Mouse (Mus musculus) CH12.LX (cell line): ENCODE data around the gene Ebf3. TPM values are rescaled to one million over a fixed set of nuclear protein-coding genes. Genes with fewer than 3 reads are reported as not detected.

Experiments used
- DNase-seq: peaks from one replicate; pipeline ENCODE4 v3.0.0-alpha.2; 2013; ENCODE audit errors: extremely low read depth
- H3K27ac ChIP-seq: 2 replicates; pipeline ENCODE4 v1.5.1; 2012; ENCODE audit warnings: low read depth, mild to moderate bottlenecking, control low read depth, moderate library complexity; ENCODE audit not compliant: insufficient read depth
- H3K27me3 ChIP-seq: replicated peaks from 2 replicates; pipeline ENCODE3; 2012; ENCODE audit warnings: inconsistent platforms
- H3K36me3 ChIP-seq, 2 experiments: replicated peaks in 1 of 2; 2 replicates each; pipeline versions ENCODE3 to v1.6.1; 2012; ENCODE audit warnings: inconsistent platforms in 1 of 2, low read length in 1 of 2, mild to moderate bottlenecking in 1 of 2, mixed read lengths in 1 of 2, moderate library complexity in 1 of 2; ENCODE audit not compliant: control insufficient read depth in 1 of 2, insufficient read depth in 1 of 2
- H3K4me1 ChIP-seq, 2 experiments: 2 replicates each; pipeline ENCODE4 v1.6.1; 2012; ENCODE audit warnings: inconsistent platforms in 1 of 2, moderate library complexity in 1 of 2; ENCODE audit not compliant: insufficient read depth in 2 of 2, control insufficient read depth in 1 of 2
- H3K4me2 ChIP-seq: 2 replicates; pipeline ENCODE4 v1.6.1; 2012; ENCODE audit warnings: low read depth, mild to moderate bottlenecking, control low read depth; ENCODE audit not compliant: poor library complexity, insufficient read depth, severe bottlenecking
- H3K4me3 ChIP-seq, 3 experiments: fragments of 150-350 bp in 1 of 3; sonication (generic) in 1 of 3; replicated peaks in 1 of 3; 2 replicates each; pipeline versions ENCODE3 to v1.5.1; 2011 to 2012; ENCODE audit warnings: low read depth in 2 of 3, low read length in 2 of 3, mild to moderate bottlenecking in 2 of 3, moderate library complexity in 2 of 3, control low read depth in 1 of 3, improper control_type of control experiment in 1 of 3, inconsistent platforms in 1 of 3, mixed read lengths in 1 of 3; ENCODE audit not compliant: poor library complexity in 1 of 3
- H3K79me2 ChIP-seq: replicated peaks from 2 replicates; pipeline ENCODE4 v1.6.1; 2012; ENCODE audit warnings: mild to moderate bottlenecking, moderate library complexity; ENCODE audit not compliant: control insufficient read depth, poor library complexity, insufficient read depth, severe bottlenecking; ENCODE audit errors: extremely low read depth
- H3K9ac ChIP-seq: 2 replicates; pipeline ENCODE4 v1.6.1; 2012; ENCODE audit warnings: low read depth, mild to moderate bottlenecking, control low read depth, moderate library complexity; ENCODE audit not compliant: insufficient read depth
- H3K9me3 ChIP-seq: replicated peaks from 2 replicates; pipeline ENCODE3; 2012; ENCODE audit warnings: low read length, inconsistent platforms, mixed read lengths
- BHLHE40 ChIP-seq: IDR thresholded peaks from 2 replicates; pipeline ENCODE4 v1.6.1; 2011; ENCODE audit warnings: mild to moderate bottlenecking, low read depth, low read length, improper control_type of control experiment
- CHD1 ChIP-seq: IDR thresholded peaks from 2 replicates; pipeline ENCODE4 v1.6.1; 2012; ENCODE audit warnings: low read depth, low read length, improper control_type of control experiment, inconsistent platforms
- CHD2 ChIP-seq: IDR thresholded peaks from 2 replicates; pipeline ENCODE4 v1.6.1; 2011; ENCODE audit warnings: low read length, improper control_type of control experiment
- CTCF ChIP-seq, 2 experiments: IDR thresholded peaks in 1 of 2; conservative IDR thresholded peaks in 1 of 2; 2 replicates each; pipeline ENCODE4 v1.5.1; 2011 to 2012; ENCODE audit warnings: low read depth in 2 of 2, low read length in 2 of 2, improper control_type of control experiment in 1 of 2, inconsistent platforms in 1 of 2, mild to moderate bottlenecking in 1 of 2, moderate library complexity in 1 of 2
- E2F4 ChIP-seq: IDR thresholded peaks from 2 replicates; pipeline ENCODE4 v1.6.1; 2011; ENCODE audit warnings: low read depth, low read length, improper control_type of control experiment; ENCODE audit not compliant: insufficient replicate concordance
- ELF1 ChIP-seq: IDR thresholded peaks from 2 replicates; pipeline ENCODE4 v1.6.1; 2014; ENCODE audit warnings: low read depth, mild to moderate bottlenecking, inconsistent platforms, low read length, improper control_type of control experiment
- EP300 ChIP-seq: IDR thresholded peaks from 2 replicates; pipeline ENCODE4 v1.6.1; 2011; ENCODE audit warnings: low read length, improper control_type of control experiment
- ETS1 ChIP-seq: conservative IDR thresholded peaks from 2 replicates; pipeline ENCODE4 v1.6.1; 2012; ENCODE audit warnings: low read depth, mild to moderate bottlenecking, inconsistent platforms, low read length, improper control_type of control experiment, moderate library complexity
- GABPA ChIP-seq: IDR thresholded peaks from 2 replicates; pipeline ENCODE4 v1.6.1; 2012; ENCODE audit warnings: low read depth, low read length, improper control_type of control experiment, inconsistent platforms; ENCODE audit not compliant: insufficient replicate concordance
- HCFC1 ChIP-seq: IDR thresholded peaks from 2 replicates; pipeline ENCODE4 v1.6.1; 2012; ENCODE audit warnings: low read depth, mild to moderate bottlenecking, inconsistent platforms, low read length, improper control_type of control experiment
- IRF4 ChIP-seq: IDR thresholded peaks from 2 replicates; pipeline ENCODE4 v1.6.1; 2014; ENCODE audit warnings: low read depth, mild to moderate bottlenecking, inconsistent platforms, low read length, improper control_type of control experiment
- JUN ChIP-seq: IDR thresholded peaks from 2 replicates; pipeline ENCODE4 v1.6.1; 2011; ENCODE audit warnings: low read depth, mild to moderate bottlenecking, low read length, improper control_type of control experiment, moderate library complexity; ENCODE audit not compliant: insufficient read depth
- JUND ChIP-seq: conservative IDR thresholded peaks from 2 replicates; pipeline ENCODE4 v1.6.1; 2011; ENCODE audit warnings: low read depth, low read length, improper control_type of control experiment
- KAT2A ChIP-seq: IDR thresholded peaks from 2 replicates; pipeline ENCODE4 v1.6.1; 2012; ENCODE audit warnings: low read length, improper control_type of control experiment, inconsistent platforms; ENCODE audit not compliant: insufficient replicate concordance
- MAFK ChIP-seq: IDR thresholded peaks from 2 replicates; pipeline ENCODE4 v1.6.1; 2011; ENCODE audit warnings: low read length, improper control_type of control experiment; ENCODE audit not compliant: insufficient replicate concordance
- MAX ChIP-seq: IDR thresholded peaks from 2 replicates; pipeline ENCODE4 v1.6.1; 2011; ENCODE audit warnings: low read length, improper control_type of control experiment
- MAZ ChIP-seq: IDR thresholded peaks from 2 replicates; pipeline ENCODE4 v1.6.1; 2012; ENCODE audit warnings: low read depth, mild to moderate bottlenecking, inconsistent platforms, low read length, improper control_type of control experiment, moderate library complexity
- MEF2A ChIP-seq: IDR thresholded peaks from 2 replicates; pipeline ENCODE4 v1.6.1; 2014; ENCODE audit warnings: low read depth, mild to moderate bottlenecking, inconsistent platforms, low read length, improper control_type of control experiment, borderline replicate concordance
- MXI1 ChIP-seq: IDR thresholded peaks from 2 replicates; pipeline ENCODE4 v1.6.1; 2011; ENCODE audit warnings: mild to moderate bottlenecking, low read depth, low read length, improper control_type of control experiment
- MYC ChIP-seq: IDR thresholded peaks from 2 replicates; pipeline ENCODE4 v1.6.1; 2011; ENCODE audit warnings: low read depth, mild to moderate bottlenecking, improper control_type of control experiment, low read length
- NELFE ChIP-seq: IDR thresholded peaks from 2 replicates; pipeline ENCODE4 v1.6.1; 2011; ENCODE audit warnings: low read depth, low read length, improper control_type of control experiment
- PAX5 ChIP-seq: IDR thresholded peaks from 2 replicates; pipeline ENCODE4 v1.6.1; 2012; ENCODE audit warnings: low read length, inconsistent platforms, mixed read lengths
- POLR2AphosphoS2 ChIP-seq: IDR thresholded peaks from 2 replicates; pipeline ENCODE4 v1.6.1; 2011; ENCODE audit warnings: low read depth, low read length, improper control_type of control experiment
- RCOR1 ChIP-seq: conservative IDR thresholded peaks from 2 replicates; pipeline ENCODE4 v1.6.1; 2012; ENCODE audit warnings: low read depth, mild to moderate bottlenecking, inconsistent platforms, low read length, improper control_type of control experiment
- SIN3A ChIP-seq: IDR thresholded peaks from 2 replicates; pipeline ENCODE4 v1.6.1; 2012; ENCODE audit warnings: low read length, improper control_type of control experiment, inconsistent platforms
- SMC3 ChIP-seq: IDR thresholded peaks from 2 replicates; pipeline ENCODE4 v1.6.1; 2011; ENCODE audit warnings: low read depth, low read length, improper control_type of control experiment
- TCF12 ChIP-seq: IDR thresholded peaks from 2 replicates; pipeline ENCODE4 v1.6.1; 2014; ENCODE audit warnings: low read depth, mild to moderate bottlenecking, inconsistent platforms, low read length, improper control_type of control experiment
- USF1 ChIP-seq: IDR thresholded peaks from 2 replicates; pipeline ENCODE4 v1.6.1; 2014; ENCODE audit warnings: low read depth, mild to moderate bottlenecking, inconsistent platforms, low read length, improper control_type of control experiment
- USF2 ChIP-seq: conservative IDR thresholded peaks from 2 replicates; pipeline ENCODE4 v1.6.1; 2011; ENCODE audit warnings: low read depth, low read length, improper control_type of control experiment
- ZC3H11A ChIP-seq: IDR thresholded peaks from 2 replicates; pipeline ENCODE4 v1.6.1; 2012; ENCODE audit warnings: low read depth, mild to moderate bottlenecking, inconsistent platforms, low read length, improper control_type of control experiment
- ZNF384 ChIP-seq: IDR thresholded peaks from 2 replicates; pipeline ENCODE4 v1.6.1; 2012; ENCODE audit warnings: low read depth, low read length, improper control_type of control experiment, inconsistent platforms
- dilution Hi-C: fragments of 300-500 bp; cut with MboI; formaldehyde crosslinking; loops from 2 replicates; pipeline ENCODE4 v1.14.3; 2020; ENCODE audit warnings: low sequenced_read_pairs; ENCODE audit not compliant: extremely low pct_unique_long_range_greater_than_20kb, extremely low pct_ligation_motif_present
- in situ Hi-C: fragments of 300-500 bp; cut with MboI; formaldehyde crosslinking; loops from 3 replicates; pipeline ENCODE4 v1.14.3; 2019; ENCODE audit warnings: low sequenced_read_pairs, low pct_ligation_motif_present, low pct_unique_long_range_greater_than_20kb, mixed read lengths
- polyA plus RNA-seq: library from polyadenylated mRNA; unstranded; fragments of >175 nt; gene quantifications from 2 replicates; pipeline ENCODE4 v1.2.1, GENCODE M21; 2012; ENCODE audit warnings: low read depth; ENCODE audit not compliant: insufficient read length
- total RNA-seq, 2 experiments: library from RNA; depleted of rRNA; stranded (reverse); fragments of 300-350 nt in 1 of 2; fragments of >200 nt in 1 of 2; gene quantifications; 2 replicates each; pipeline ENCODE4 v1.2.3; 2012 to 2014

The Ebf3 gene
- total and polyA plus RNA-seq, 3 experiments: 0.10 to 0.89 TPM; not detected in 1

DNA sequence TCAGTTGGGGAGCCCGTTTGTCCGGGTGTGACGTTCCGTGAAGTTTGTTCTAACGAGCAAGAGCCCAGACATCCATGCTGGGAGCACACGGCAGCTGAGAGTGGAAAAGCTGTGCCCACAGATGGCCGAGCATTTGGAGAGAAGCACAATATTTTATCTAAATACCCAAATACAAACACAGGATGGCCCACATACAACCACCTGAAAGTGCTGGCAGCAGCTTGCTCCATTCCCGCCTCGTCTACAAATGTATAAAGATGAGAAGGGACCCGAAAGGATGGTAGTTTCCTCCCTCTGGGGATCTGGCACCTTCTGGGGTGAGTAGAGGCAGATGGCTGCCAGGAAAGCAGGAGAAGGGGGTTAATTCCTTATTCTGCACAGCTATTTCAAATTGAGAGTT, 42.0 kb downstream of the Ebf3 start:
- Histone ChIP-seq H3K9me3 (no peaks in the 10 kb centered on the region), H3K4me1 (peaks cover 7 to 18% of the 10 kb centered on the region in 2 experiments), H3K36me3 (no peaks in the 10 kb centered on the region), H3K4me2 (no peak overlapping the region), H3K27ac (no peak overlapping the region), H3K9ac (no peak overlapping the region), H3K4me3 (no peak overlapping the region), H3K79me2 (no peaks in the 10 kb centered on the region), H3K27me3 (peaks cover 11% of the 10 kb centered on the region)
- dilution Hi-C loops: no loop called here
- in situ Hi-C loops: no loop called here
- TF ChIP-seq NELFE: no peak
- no peak for TF ChIP-seq HCFC1
- no peak for TF ChIP-seq MXI1
- no peak for TF ChIP-seq USF2
- TF ChIP-seq MAX: no peak
- TF ChIP-seq KAT2A: no peak
- TF ChIP-seq POLR2AphosphoS2: no peak
- no peak for TF ChIP-seq E2F4
- TF ChIP-seq JUN: no peak
- no peak for TF ChIP-seq SIN3A
- no peak for TF ChIP-seq ZC3H11A
- no peak for TF ChIP-seq CHD1
- TF ChIP-seq MAFK: no peak
- no peak for TF ChIP-seq SMC3
- no peak for TF ChIP-seq MAZ
- TF ChIP-seq PAX5: no peak
- TF ChIP-seq ELF1: no peak
- DNase-seq: no peak

DNA sequence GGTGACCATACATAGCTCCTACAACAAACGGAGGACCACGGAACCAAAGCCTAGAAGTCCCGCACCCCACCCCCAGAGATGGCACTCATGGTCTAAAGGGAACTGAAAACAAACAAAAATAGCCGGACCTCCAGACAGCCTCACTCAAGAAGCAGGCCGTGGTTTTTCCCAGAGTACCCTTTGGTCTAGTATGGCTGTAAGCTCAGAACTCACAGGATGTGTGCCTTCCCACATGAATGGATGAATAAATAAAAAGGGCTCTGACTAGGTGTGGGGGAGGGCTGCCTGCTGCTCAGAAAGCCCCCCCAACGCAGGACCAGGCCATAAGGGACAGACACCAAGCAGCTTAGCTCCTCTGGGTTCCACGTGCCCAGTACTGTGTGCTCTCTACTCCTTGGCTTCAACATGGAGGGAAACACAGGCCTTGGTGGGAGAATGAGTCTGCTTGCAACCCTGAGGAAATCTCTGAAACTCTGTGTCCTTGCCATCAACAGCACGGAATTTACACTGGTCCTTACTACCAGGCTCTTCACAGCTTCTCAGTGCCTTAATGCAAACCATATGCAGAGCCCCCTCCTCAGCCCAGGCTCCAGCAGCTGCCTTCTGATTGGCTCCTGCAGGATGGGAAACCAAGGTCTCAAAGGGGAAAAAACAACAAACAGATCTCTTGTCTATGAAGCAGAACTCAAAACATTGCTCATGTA, 45.6 kb downstream of the Ebf3 start:
- in situ Hi-C loops: no loop called here
- Histone ChIP-seq H3K4me1 (peaks cover 7 to 18% of the 10 kb centered on the region in 2 experiments), H3K4me2 (peak overlapping the region; percentile 25), H3K79me2 (no peaks in the 10 kb centered on the region), H3K27me3 (peaks cover 8% of the 10 kb centered on the region), H3K36me3 (no peaks in the 10 kb centered on the region), H3K4me3 (peak overlapping the region in 1 of 3 experiments; percentile 5), H3K9ac (no peak overlapping the region), H3K9me3 (no peaks in the 10 kb centered on the region), H3K27ac (no peak overlapping the region)
- TF ChIP-seq SIN3A (no peak), IRF4 (peak; percentile 92), GABPA (no peak), CTCF (conservative IDR thresholded peaks at IDR 0.05 in 1 of 2, IDR thresholded peaks at IDR 0.05 in 1 of 2; ENCODE audit: low read depth in 2 of 2, low read length in 2 of 2) (no peak), TCF12 (no peak; the same call in 1 of the 2 replicates), MEF2A (peak; percentile 92), USF1 (no peak), PAX5 (no peak), EP300 (peak; percentile 60), CHD1 (no peak), JUND (no peak), ZNF384 (no peak), ZC3H11A (no peak), BHLHE40 (no peak; the same call in 1 of the 2 replicates), SMC3 (no peak), ETS1 (no peak), RCOR1 (0 out of 2 replicates have a peak, but pooled peaks have one; percentile 22), CHD2 (peak; percentile 48; the same call in 1 of the 2 replicates), ELF1 (0 out of 2 replicates have a peak, but pooled peaks have one; percentile 29), MAX (peak; percentile 59; the same call in 1 of the 2 replicates), NELFE (no peak), MYC (0 out of 2 replicates have a peak, but pooled peaks have one; percentile 27)
- dilution Hi-C loops: no loop called here
- DNase-seq: peak; percentile 53
